8 mouse cellular contexts compared by ENCODE assay signal in genomic region chr9:25317827-25318505, GRCm38 (mm10).
DNase-seq lines count a peak whose midpoint lies in the region; ATAC-seq and TF ChIP-seq lines count a peak whose summit lies in the region.

No protein-coding gene starts in this region.

- no peak overlapping the region for H3K4me2 ChIP-seq in intestine, embryonic 14.5 days (ENCODE audit: low read length)
- no peak overlapping the region for H3K4me2 ChIP-seq in stomach, embryonic 14.5 days (replicated peaks; ENCODE audit: low read depth, low read length)

- H3K9ac ChIP-seq in intestine, embryonic 14.5 days (ENCODE audit: low read length) = no peak overlapping the region
- no peak overlapping the region for H3K9ac ChIP-seq in stomach, embryonic 14.5 days (replicated peaks; ENCODE audit: low read depth, low read length)

- no peaks in the 10 kb centered on the region for H3K9me3 ChIP-seq in intestine, embryonic 14.5 days (ENCODE audit: control insufficient read depth, low read length)
- H3K9me3 ChIP-seq in midbrain, embryonic 10.5 days (replicated peaks) = no peaks in the 10 kb centered on the region
- no peaks in the 10 kb centered on the region for H3K9me3 ChIP-seq in stomach, embryonic 14.5 days (ENCODE audit: control insufficient read depth, low read depth, low read length)

- intact Hi-C loops in left cerebral cortex, adult 2 months (cut with DNase I) = loop anchor here (1.0 to 5.0 kb wide), 2 partner anchors 164 to 274 kb away; partner anchors contain the start of gene Eepd1

- DNase-seq in thymus, postnatal 0 days (ENCODE audit: low spot score) = peak; percentile 7
- DNase-seq in thymus, postnatal 25 days = no peak
- peak; percentile 81 to 84 for DNase-seq in cerebellum, postnatal 10 days
- DNase-seq in frontal cortex, postnatal 36 days (ENCODE audit: low spot score in 2 of 2) = peak; percentile 64 to 77
- no peak for DNase-seq in intestine, embryonic 14.5 days (ENCODE audit: low spot score)
- DNase-seq in left cerebral cortex, adult 2 months (ENCODE audit: extremely low spot score in 1 of 2, low spot score in 2 of 2) = peak; percentile 63 to 64
- peak; percentile 40 for DNase-seq in midbrain, embryonic 10.5 days (ENCODE audit: low spot score)

- H3K36me3 ChIP-seq in intestine, embryonic 14.5 days (ENCODE audit: control insufficient read depth, insufficient read depth, low read length) = no peaks in the 10 kb centered on the region; the same call in 1 of the 2 replicates
- 0 out of 2 replicates have a peak, but pooled peaks cover 2% of the 10 kb centered on the region for H3K36me3 ChIP-seq in midbrain, embryonic 10.5 days
- H3K36me3 ChIP-seq in stomach, embryonic 14.5 days (ENCODE audit: control insufficient read depth, insufficient read depth, low read length) = no peaks in the 10 kb centered on the region

- H3K27me3 ChIP-seq in intestine, embryonic 14.5 days (replicated peaks; ENCODE audit: control insufficient read depth, insufficient read depth, low read length) = no peaks in the 10 kb centered on the region
- no peaks in the 10 kb centered on the region for H3K27me3 ChIP-seq in midbrain, embryonic 10.5 days (ENCODE audit: low read depth, poor library complexity, severe bottlenecking)
- H3K27me3 ChIP-seq in stomach, embryonic 14.5 days (ENCODE audit: control insufficient read depth, insufficient read depth, low read length) = no peaks in the 10 kb centered on the region

- TF ChIP-seq CTCF in left cerebral cortex, adult 2 months (IDR thresholded peaks at IDR 0.05) = peak; percentile 71

- H3K4me3 ChIP-seq in intestine, embryonic 14.5 days (ENCODE audit: low read depth, low read length) = no peak overlapping the region
- H3K4me3 ChIP-seq in left cerebral cortex, adult 2 months = no peak overlapping the region
- no peak overlapping the region for H3K4me3 ChIP-seq in midbrain, embryonic 10.5 days
- no peak overlapping the region for H3K4me3 ChIP-seq in stomach, embryonic 14.5 days (ENCODE audit: low read depth, low read length)

- ATAC-seq in intestine, embryonic 14.5 days (replicated peaks; ENCODE audit: low FRiP score, low TSS enrichment, low read depth) = peak; percentile 61; the same call in 1 of the 2 replicates
- ATAC-seq in stomach, embryonic 14.5 days (ENCODE audit: insufficient number of reproducible peaks, insufficient read depth, low FRiP score, low read depth) = 0 out of 2 replicates have a peak, but pooled peaks have one; percentile 57

- no peaks in the 10 kb centered on the region for H3K4me1 ChIP-seq in intestine, embryonic 14.5 days (replicated peaks; ENCODE audit: control insufficient read depth, insufficient read depth, low read length)
- H3K4me1 ChIP-seq in midbrain, embryonic 10.5 days = no peaks in the 10 kb centered on the region
- no peaks in the 10 kb centered on the region for H3K4me1 ChIP-seq in stomach, embryonic 14.5 days (ENCODE audit: control insufficient read depth, insufficient read depth, low read length)

- H3K27ac ChIP-seq in intestine, embryonic 14.5 days (ENCODE audit: low read depth) = no peak overlapping the region
- no peak overlapping the region for H3K27ac ChIP-seq in left cerebral cortex, adult 2 months
- H3K27ac ChIP-seq in midbrain, embryonic 10.5 days (replicated peaks) = no peak overlapping the region
- H3K27ac ChIP-seq in stomach, embryonic 14.5 days (ENCODE audit: low read length) = no peak overlapping the region

- WGBS in intestine, embryonic 14.5 days = 61% methylated on average over 4 of the region's 4 CpGs
- 73% methylated on average over 4 of the region's 4 CpGs for WGBS in midbrain, embryonic 10.5 days
- WGBS in stomach, embryonic 14.5 days = 58% methylated on average over 4 of the region's 4 CpGs

Comparison
In these comparisons a context has a peak if more than half of its experiments do, and no peak if none do; other contexts are left out.
1. DNase-seq: peak in thymus, postnatal 0 days (single experiment), cerebellum, postnatal 10 days (2 of 2), frontal cortex, postnatal 36 days (2 of 2), left cerebral cortex, adult 2 months (2 of 2) and midbrain, embryonic 10.5 days (single experiment); none in thymus, postnatal 25 days (single experiment) and intestine, embryonic 14.5 days (single experiment).